Mouse (Mus musculus): ENCODE results near the gene Cep135. TPM values are rescaled to one million over a fixed set of nuclear protein-coding genes. Genes with fewer than 3 reads are reported as not detected.
A peak's percentile ranks its signal among the peaks of the same experiment; 100 is the strongest.

Gene Cep135
- polyA plus RNA-seq (2015; fragmentation: Nextera tagmentation; extraction: Ambion mirVana) = 3.9 and 4.1 TPM in 2 replicates

- ATAC-seq (ENCODE audit: low read depth) = peak; percentile 98
- peaks cover 12% of the 10 kb centered on the region for H3K4me1 ChIP-seq (ENCODE audit: control insufficient read depth, low read depth, low read length)
- H3K4me2 ChIP-seq (ENCODE audit: low read depth, low read length) = peak within 1 kb of the TSS; percentile 85
- peak within 1 kb of the TSS; percentile 91 for H3K27ac ChIP-seq (ENCODE audit: low read length)
- no peaks in the 10 kb centered on the region for H3K27me3 ChIP-seq (ENCODE audit: control insufficient read depth, insufficient read depth, low read depth, low read length)
- H3K36me3 ChIP-seq (ENCODE audit: control insufficient read depth, insufficient read depth) = peaks cover 8% of the 10 kb centered on the region
- WGBS (ENCODE audit: insufficient replicate concordance) = under 1% methylated on average over 87 of the region's 92 CpGs
- peak within 1 kb of the TSS; percentile 97 for H3K4me3 ChIP-seq (ENCODE audit: low read depth, low read length)
- peak within 1 kb of the TSS; percentile 94 for H3K9ac ChIP-seq (ENCODE audit: low read depth, low read length)
- H3K9me3 ChIP-seq (replicated peaks; ENCODE audit: control insufficient read depth, low read length) = no peaks in the 10 kb centered on the region
Measured at GRCm38 (mm10) chr5:76588551-76589283, at the start of gene Cep135. Gene Cep135 (plus strand): TSS chr5:76588698.

GRCm38 (mm10) chr5:76540181-76540580, 48.3 kb upstream of the Cep135 start:
- Histone ChIP-seq H3K36me3 (ENCODE audit: control insufficient read depth, insufficient read depth) (peaks cover 4% of the 10 kb centered on the region), H3K9me3 (replicated peaks; ENCODE audit: control insufficient read depth, low read length) (no peaks in the 10 kb centered on the region), H3K4me1 (ENCODE audit: control insufficient read depth, low read depth, low read length) (no peaks in the 10 kb centered on the region), H3K27me3 (ENCODE audit: control insufficient read depth, insufficient read depth, low read depth, low read length) (no peaks in the 10 kb centered on the region), H3K9ac (ENCODE audit: low read depth, low read length) (no peak overlapping the region), H3K4me2 (ENCODE audit: low read depth, low read length) (no peak overlapping the region), H3K4me3 (ENCODE audit: low read depth, low read length) (no peak overlapping the region), H3K27ac (ENCODE audit: low read length) (no peak overlapping the region)
- ATAC-seq (ENCODE audit: low read depth) = no peak
- WGBS (ENCODE audit: insufficient replicate concordance) = 66% methylated on average over 8 of the region's 8 CpGs

- H3K4me3 ChIP-seq (ENCODE audit: low read depth, low read length) = no peak overlapping the region
- H3K4me2 ChIP-seq (ENCODE audit: low read depth, low read length) = no peak overlapping the region
- H3K9ac ChIP-seq (ENCODE audit: low read depth, low read length) = no peak overlapping the region
- no peak for ATAC-seq (ENCODE audit: low read depth)
- no peaks in the 10 kb centered on the region for H3K4me1 ChIP-seq (ENCODE audit: control insufficient read depth, low read depth, low read length)
- H3K27me3 ChIP-seq (ENCODE audit: control insufficient read depth, insufficient read depth, low read depth, low read length) = no peaks in the 10 kb centered on the region
- H3K36me3 ChIP-seq (ENCODE audit: control insufficient read depth, insufficient read depth) = peaks cover 4% of the 10 kb centered on the region
- no peak overlapping the region for H3K27ac ChIP-seq (ENCODE audit: low read length)
- H3K9me3 ChIP-seq (replicated peaks; ENCODE audit: control insufficient read depth, low read length) = no peaks in the 10 kb centered on the region
Measured at GRCm38 (mm10) chr5:76540842-76541241, 47.7 kb upstream of the Cep135 start.

GRCm38 (mm10) chr5:76543200-76543599, 45.3 kb upstream of the Cep135 start:
- no peak overlapping the region for H3K4me3 ChIP-seq (ENCODE audit: low read depth, low read length)
- H3K9ac ChIP-seq (ENCODE audit: low read depth, low read length) = no peak overlapping the region
- no peaks in the 10 kb centered on the region for H3K27me3 ChIP-seq (ENCODE audit: control insufficient read depth, insufficient read depth, low read depth, low read length)
- H3K36me3 ChIP-seq (ENCODE audit: control insufficient read depth, insufficient read depth) = peaks cover 4% of the 10 kb centered on the region
- no peak overlapping the region for H3K4me2 ChIP-seq (ENCODE audit: low read depth, low read length)
- no peak overlapping the region for H3K27ac ChIP-seq (ENCODE audit: low read length)
- H3K9me3 ChIP-seq (replicated peaks; ENCODE audit: control insufficient read depth, low read length) = no peaks in the 10 kb centered on the region
- H3K4me1 ChIP-seq (ENCODE audit: control insufficient read depth, low read depth, low read length) = no peaks in the 10 kb centered on the region
- 74% methylated on average over 8 of the region's 8 CpGs for WGBS (ENCODE audit: insufficient replicate concordance)
- no peak for ATAC-seq (ENCODE audit: low read depth)

GRCm38 (mm10) chr5:76550426-76550825, 38.1 kb upstream of the Cep135 start:
- ATAC-seq (ENCODE audit: low read depth) = no peak; the same call in 1 of the 2 replicates
- WGBS (ENCODE audit: insufficient replicate concordance) = 37% methylated on average over 8 of the region's 8 CpGs
- Histone ChIP-seq H3K4me1 (ENCODE audit: control insufficient read depth, low read depth, low read length) (no peaks in the 10 kb centered on the region), H3K4me2 (ENCODE audit: low read depth, low read length) (no peak overlapping the region), H3K4me3 (ENCODE audit: low read depth, low read length) (no peak overlapping the region), H3K27me3 (ENCODE audit: control insufficient read depth, insufficient read depth, low read depth, low read length) (no peaks in the 10 kb centered on the region), H3K9me3 (replicated peaks; ENCODE audit: control insufficient read depth, low read length) (no peaks in the 10 kb centered on the region), H3K9ac (ENCODE audit: low read depth, low read length) (no peak overlapping the region), H3K27ac (ENCODE audit: low read length) (no peak overlapping the region), H3K36me3 (ENCODE audit: control insufficient read depth, insufficient read depth) (peaks cover 2% of the 10 kb centered on the region; the same call in 1 of the 2 replicates)

- no peak for ATAC-seq (ENCODE audit: low read depth)
- no peak overlapping the region for H3K4me2 ChIP-seq (ENCODE audit: low read depth, low read length)
- H3K9me3 ChIP-seq (replicated peaks; ENCODE audit: control insufficient read depth, low read length) = no peaks in the 10 kb centered on the region
- 15% methylated on average over 3 of the region's 3 CpGs for WGBS (ENCODE audit: insufficient replicate concordance)
- no peak overlapping the region for H3K9ac ChIP-seq (ENCODE audit: low read depth, low read length)
- H3K27ac ChIP-seq (ENCODE audit: low read length) = no peak overlapping the region
- H3K27me3 ChIP-seq (ENCODE audit: control insufficient read depth, insufficient read depth, low read depth, low read length) = no peaks in the 10 kb centered on the region
- H3K4me1 ChIP-seq (ENCODE audit: control insufficient read depth, low read depth, low read length) = no peaks in the 10 kb centered on the region
- H3K36me3 ChIP-seq (ENCODE audit: control insufficient read depth, insufficient read depth) = peaks cover 16% of the 10 kb centered on the region
- no peak overlapping the region for H3K4me3 ChIP-seq (ENCODE audit: low read depth, low read length)
Measured at GRCm38 (mm10) chr5:76565321-76565720, 23.2 kb upstream of the Cep135 start.

GRCm38 (mm10) chr5:76574251-76574650, 14.2 kb upstream of the Cep135 start:
- Histone ChIP-seq H3K9ac (ENCODE audit: low read depth, low read length) (no peak overlapping the region), H3K4me1 (ENCODE audit: control insufficient read depth, low read depth, low read length) (no peaks in the 10 kb centered on the region), H3K4me3 (ENCODE audit: low read depth, low read length) (no peak overlapping the region), H3K9me3 (replicated peaks; ENCODE audit: control insufficient read depth, low read length) (no peaks in the 10 kb centered on the region), H3K27me3 (ENCODE audit: control insufficient read depth, insufficient read depth, low read depth, low read length) (no peaks in the 10 kb centered on the region), H3K4me2 (ENCODE audit: low read depth, low read length) (no peak overlapping the region), H3K27ac (ENCODE audit: low read length) (no peak overlapping the region), H3K36me3 (ENCODE audit: control insufficient read depth, insufficient read depth) (peaks cover 6% of the 10 kb centered on the region)
- 64% methylated on average over 7 of the region's 7 CpGs for WGBS (ENCODE audit: insufficient replicate concordance)
- no peak for ATAC-seq (ENCODE audit: low read depth)

- no peak for ATAC-seq (ENCODE audit: low read depth)
- Histone ChIP-seq H3K27me3 (ENCODE audit: control insufficient read depth, insufficient read depth, low read depth, low read length) (no peaks in the 10 kb centered on the region), H3K4me2 (ENCODE audit: low read depth, low read length) (no peak overlapping the region), H3K27ac (ENCODE audit: low read length) (no peak overlapping the region), H3K9me3 (replicated peaks; ENCODE audit: control insufficient read depth, low read length) (no peaks in the 10 kb centered on the region), H3K9ac (ENCODE audit: low read depth, low read length) (no peak overlapping the region), H3K4me1 (ENCODE audit: control insufficient read depth, low read depth, low read length) (no peaks in the 10 kb centered on the region), H3K4me3 (ENCODE audit: low read depth, low read length) (no peak overlapping the region), H3K36me3 (ENCODE audit: control insufficient read depth, insufficient read depth) (no peaks in the 10 kb centered on the region)
- WGBS (ENCODE audit: insufficient replicate concordance) = 65% methylated on average over 3 of the region's 3 CpGs
Measured at GRCm38 (mm10) chr5:76577026-76577425, 11.5 kb upstream of the Cep135 start.

GRCm38 (mm10) chr5:76585378-76585777, 3.1 kb upstream of the Cep135 start:
- Histone ChIP-seq H3K9me3 (replicated peaks; ENCODE audit: control insufficient read depth, low read length) (no peaks in the 10 kb centered on the region), H3K36me3 (ENCODE audit: control insufficient read depth, insufficient read depth) (no peaks in the 10 kb centered on the region), H3K27me3 (ENCODE audit: control insufficient read depth, insufficient read depth, low read depth, low read length) (no peaks in the 10 kb centered on the region), H3K4me1 (ENCODE audit: control insufficient read depth, low read depth, low read length) (peaks cover 12% of the 10 kb centered on the region), H3K4me2 (ENCODE audit: low read depth, low read length) (no peak overlapping the region), H3K4me3 (ENCODE audit: low read depth, low read length) (no peak overlapping the region), H3K27ac (ENCODE audit: low read length) (no peak overlapping the region), H3K9ac (ENCODE audit: low read depth, low read length) (no peak overlapping the region)
- no peak for ATAC-seq (ENCODE audit: low read depth)
- WGBS (ENCODE audit: insufficient replicate concordance) = 59% methylated on average over 2 of the region's 2 CpGs

All from liver, embryonic 16.5 days (tissue).